13 mouse cellular contexts compared by ENCODE assay signal in genomic region chr9:47608441-47608840, GRCm38 (mm10).
"Had no signal": no experiment of that assay in that cellular context is flagged by ENCODE, and none has a peak within 500 bp of the region (broad histone marks: within the 10 kb centered on the region; RNA-seq: fewer than 3 reads in every experiment).

No protein-coding gene starts in this region.

- H3K27me3 ChIP-seq: limb, embryonic 12.5 days; liver, embryonic 13.5 days; megakaryocyte, embryonic 14.5 days had no signal

- H3K4me3 ChIP-seq: limb, embryonic 12.5 days; liver, embryonic 13.5 days; megakaryocyte, embryonic 14.5 days had no signal

- ATAC-seq: hindbrain, embryonic 16.5 days; liver, postnatal 0 days had no signal

- DNase-seq: kidney, adult 8-10 months; kidney, postnatal 25 days; liver; liver, embryonic 13.5 days; liver, postnatal 0 days; right cerebral cortex, postnatal 14 days; thymus, adult 18-20 months; thymus, postnatal 14 days had no signal

- H3K9ac ChIP-seq: limb, embryonic 12.5 days; liver, embryonic 13.5 days; liver, postnatal 0 days had no signal

- H3K9me3 ChIP-seq: limb, embryonic 12.5 days; liver, embryonic 13.5 days had no signal

- H3K36me3 ChIP-seq: limb, embryonic 12.5 days; liver, embryonic 13.5 days had no signal

- H3K27ac ChIP-seq: limb, embryonic 12.5 days; liver, embryonic 13.5 days; macrophage had no signal

- H3K4me2 ChIP-seq: limb, embryonic 12.5 days; liver, embryonic 13.5 days; midbrain, embryonic 11.5 days had no signal

- H3K4me1 ChIP-seq: liver, embryonic 13.5 days; megakaryocyte, embryonic 14.5 days had no signal
